Mouse (Mus musculus) mouse trophoblast stem cell (cell line): Measurements from ENCODE around the gene Kif5c.

Experiments
- in situ Hi-C, 2 experiments: fragments of 300-500 bp; cut with MseI, MboI; formaldehyde crosslinking; loops; 2 replicates in 1 of 2; 3 replicates in 1 of 2; pipeline ENCODE4 v1.15.1; 2025

Kif5c gene

DNA sequence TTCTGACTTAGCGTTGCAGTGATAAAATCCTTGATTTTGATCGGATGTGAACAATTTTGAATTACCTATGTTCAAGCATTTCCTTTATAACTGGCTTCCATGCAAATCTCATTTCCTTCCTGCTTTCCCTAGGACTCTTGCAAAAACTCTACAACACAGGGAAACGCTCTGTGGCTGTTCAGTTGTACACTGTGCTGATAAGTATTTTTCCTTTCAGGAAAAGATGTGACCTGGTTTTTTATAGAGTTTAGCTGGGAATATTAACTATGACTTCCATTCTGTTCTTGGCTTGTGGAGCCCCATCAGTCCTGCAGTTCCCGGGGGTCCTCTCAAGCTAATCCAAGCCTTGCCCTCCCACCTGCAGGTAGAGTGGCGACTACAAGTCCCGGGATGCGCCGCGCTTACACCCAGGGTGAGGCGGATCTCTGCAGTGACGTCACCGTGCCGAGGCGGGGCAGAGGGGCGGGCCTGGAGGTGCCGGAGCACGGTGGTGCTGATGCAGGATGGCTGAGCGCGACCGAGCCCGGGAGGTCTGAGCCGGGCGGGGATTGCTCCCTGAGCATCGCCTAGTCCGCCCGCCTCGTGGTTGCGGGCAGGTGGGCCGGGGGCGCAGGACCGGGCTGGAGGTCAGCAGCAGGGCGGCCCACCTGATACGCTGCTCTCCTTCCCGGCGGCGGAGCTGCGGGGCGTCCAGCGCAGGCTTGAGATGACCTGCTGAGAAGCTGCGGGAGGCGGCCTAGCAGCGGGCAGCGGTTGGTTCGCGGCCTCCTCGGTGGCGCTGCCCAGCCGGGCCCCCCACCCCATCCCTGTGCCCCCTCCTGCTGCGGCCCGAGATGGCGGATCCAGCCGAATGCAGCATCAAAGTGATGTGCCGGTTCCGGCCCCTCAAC lies at the start of gene Kif5c:
Kif5c (plus strand) TSS at position 470 of the 890 bp plus-strand sequence.
- in situ Hi-C loops, result no loop called here

- in situ Hi-C loops, result no loop called here
Measured at GRCm38 (mm10) chr2:49569862-49570777, 49.0 kb upstream of the Kif5c start.

GRCm38 (mm10) chr2:49570778-49571101 lies 48.4 kb upstream of the Kif5c start:
- in situ Hi-C loops, result no loop called here

DNA sequence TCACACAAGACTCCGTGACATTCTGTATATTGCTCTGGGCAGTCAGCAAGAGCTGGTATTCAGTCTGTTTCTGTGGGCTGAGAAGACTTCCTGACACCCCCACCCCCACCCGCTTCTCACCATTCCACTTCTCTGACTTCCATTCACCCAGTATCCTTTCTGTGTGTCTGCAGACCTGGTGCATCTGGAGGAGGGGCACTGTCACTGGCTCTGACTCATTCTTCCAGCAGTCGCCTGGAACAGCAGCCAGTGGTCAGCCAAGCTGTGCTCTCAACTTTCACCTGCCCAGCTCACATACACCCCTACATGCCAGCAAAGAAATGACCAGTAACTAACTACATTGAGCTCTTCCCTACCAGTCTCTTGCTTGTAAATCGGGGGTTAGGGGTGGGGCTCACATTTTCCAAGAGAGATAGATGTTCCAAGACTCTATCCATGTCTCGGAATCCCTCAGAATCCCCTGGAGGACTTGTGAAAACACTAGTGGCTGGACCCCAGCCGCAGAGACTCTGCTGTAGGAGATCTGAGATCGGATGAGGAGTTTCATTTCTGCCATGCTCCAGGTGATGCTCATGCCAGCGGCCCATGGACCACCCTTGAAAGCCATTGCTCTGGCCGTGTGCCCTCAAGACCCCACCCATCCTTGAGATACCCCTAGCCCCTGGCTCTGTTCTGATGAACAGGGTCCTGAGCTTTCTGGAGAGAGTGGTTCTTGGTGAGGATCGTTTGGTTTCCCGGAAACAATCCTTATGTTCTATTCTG lies 47.8 kb upstream of the Kif5c start:
- in situ Hi-C loops, result no loop called here

GRCm38 (mm10) chr2:49572111-49572642 lies 46.9 kb upstream of the Kif5c start:
- in situ Hi-C loops, result no loop called here

- in situ Hi-C loops, result no loop called here
Measured at GRCm38 (mm10) chr2:49572684-49573083, 46.4 kb upstream of the Kif5c start.

GRCm38 (mm10) chr2:49573282-49573681 lies 45.8 kb upstream of the Kif5c start:
- in situ Hi-C loops, result no loop called here

GRCm38 (mm10) chr2:49580585-49580984 lies 38.5 kb upstream of the Kif5c start:
- in situ Hi-C loops, result no loop called here

DNA sequence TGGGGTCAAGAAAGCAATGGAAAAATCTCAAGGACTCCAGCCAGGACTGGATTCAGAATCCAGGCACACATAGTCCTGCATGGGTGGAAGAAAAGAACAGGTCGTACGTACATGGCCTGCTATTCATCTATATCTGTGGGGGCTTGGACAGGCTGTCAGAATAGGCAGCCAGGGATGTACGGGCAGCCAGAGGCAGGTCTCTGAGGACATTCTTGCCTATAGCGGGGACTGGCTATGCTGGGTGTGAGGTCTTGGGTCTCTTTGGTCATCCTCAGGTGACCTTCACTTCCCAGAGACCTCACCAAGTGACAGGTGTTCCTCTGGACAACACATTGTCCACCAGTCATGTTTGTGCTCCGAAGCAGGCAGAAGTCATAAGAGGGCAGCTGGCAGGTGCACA lies 36.6 kb upstream of the Kif5c start:
- in situ Hi-C loops, result no loop called here

DNA sequence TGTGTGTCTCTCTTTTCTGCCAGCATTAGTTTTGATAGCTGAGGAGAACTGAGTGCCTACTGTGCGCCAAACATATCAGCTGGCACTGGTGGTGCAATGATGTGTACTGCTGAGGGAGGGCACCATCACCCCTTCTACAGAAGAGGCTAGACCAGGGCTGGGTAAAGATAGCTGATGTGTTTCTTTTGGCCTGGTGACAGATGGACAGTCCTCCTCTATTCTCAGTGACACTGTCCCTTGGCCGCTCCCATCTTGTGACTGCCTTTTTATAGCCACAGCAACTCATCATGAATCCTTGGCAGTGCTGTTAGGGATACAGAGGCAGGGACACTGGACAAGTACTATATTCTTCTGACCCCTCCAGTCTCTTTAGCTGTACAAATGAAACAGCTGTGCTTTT lies 35.8 kb upstream of the Kif5c start:
- in situ Hi-C loops, result no loop called here

- in situ Hi-C loops, result no loop called here
Measured at GRCm38 (mm10) chr2:49590450-49590849, 28.6 kb upstream of the Kif5c start.

GRCm38 (mm10) chr2:49592926-49593325 lies 26.2 kb upstream of the Kif5c start:
- in situ Hi-C loops, result no loop called here

- in situ Hi-C loops, result no loop called here
Measured at GRCm38 (mm10) chr2:49594886-49595285, 24.2 kb upstream of the Kif5c start.

DNA sequence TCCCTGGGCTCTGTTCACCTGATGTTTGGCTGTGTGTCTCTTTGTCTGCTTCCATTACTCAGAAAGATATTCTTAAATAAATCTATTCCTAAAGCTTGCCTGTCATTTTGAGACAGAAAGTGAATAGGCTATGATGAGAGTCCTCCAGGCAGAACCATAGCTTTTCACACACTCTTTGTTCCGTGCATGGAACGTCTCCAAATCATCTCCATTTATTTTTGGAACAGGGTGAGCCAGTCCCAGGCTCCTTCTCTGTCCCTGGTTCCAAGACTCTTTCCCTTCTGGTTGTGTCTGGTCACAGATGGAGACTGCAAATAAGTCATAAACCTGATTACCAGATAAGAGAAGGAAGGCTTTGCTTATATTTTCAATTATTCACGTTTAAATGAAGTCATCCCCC lies 22.8 kb upstream of the Kif5c start:
- in situ Hi-C loops, result no loop called here

DNA sequence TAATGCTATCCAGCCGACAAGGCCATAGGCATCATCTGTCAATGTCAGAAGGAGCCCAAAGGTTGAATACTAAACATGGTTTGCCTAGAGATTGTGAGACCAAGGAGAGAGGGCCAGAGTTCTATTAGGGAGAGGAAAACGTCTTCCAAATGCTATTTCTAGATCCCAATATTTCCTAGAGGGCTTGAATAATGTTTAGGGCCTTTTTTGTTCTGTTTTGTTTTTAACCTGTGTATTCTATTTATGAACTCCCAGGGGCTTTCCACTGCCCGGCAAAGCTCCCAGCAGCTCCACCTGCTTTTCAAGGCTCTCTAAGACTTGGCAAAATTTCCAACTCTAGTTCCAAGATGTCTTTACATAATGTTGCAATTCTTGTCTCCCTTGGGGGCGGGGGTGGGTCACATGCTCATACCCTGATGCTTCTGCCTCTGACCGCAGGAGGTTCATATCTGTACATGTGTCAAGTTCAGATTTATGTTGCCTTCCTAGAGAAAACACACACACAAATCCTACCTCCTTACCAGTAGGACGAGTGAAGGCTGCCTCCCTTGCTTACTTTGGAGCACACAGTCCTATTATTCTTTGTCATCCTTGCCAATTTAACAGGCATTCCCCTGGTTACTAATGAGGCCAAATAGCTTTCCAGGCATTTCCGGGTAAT lies 18.9 kb upstream of the Kif5c start:
- in situ Hi-C loops, result no loop called here

GRCm38 (mm10) chr2:49602791-49603349 lies 16.2 kb upstream of the Kif5c start:
- in situ Hi-C loops, result no loop called here

DNA sequence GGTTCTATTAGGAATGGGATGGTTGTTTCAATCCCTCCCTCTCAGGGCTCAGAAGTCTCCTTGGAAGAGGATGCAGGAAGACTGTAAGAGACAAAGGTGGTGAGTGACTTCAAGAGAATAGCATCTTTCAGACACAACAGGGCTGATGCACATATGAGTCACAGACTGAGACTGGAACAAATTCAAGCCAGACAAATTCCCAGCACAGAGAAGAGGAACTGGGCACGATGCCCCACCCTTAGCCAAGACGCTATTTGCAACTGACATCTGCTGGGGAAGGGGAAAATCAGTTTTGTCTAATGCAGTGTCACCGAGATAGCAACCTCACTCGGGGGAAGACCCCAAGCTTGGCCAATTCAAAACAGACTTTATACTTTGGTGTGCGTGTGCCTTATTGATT lies 9.5 kb upstream of the Kif5c start:
- in situ Hi-C loops, result no loop called here

- in situ Hi-C loops, result no loop called here
Measured at GRCm38 (mm10) chr2:49616765-49617164, 2.3 kb upstream of the Kif5c start.

GRCm38 (mm10) chr2:49619719-49620522 lies 823 bp downstream of the Kif5c start:
- in situ Hi-C loops, result no loop called here

DNA sequence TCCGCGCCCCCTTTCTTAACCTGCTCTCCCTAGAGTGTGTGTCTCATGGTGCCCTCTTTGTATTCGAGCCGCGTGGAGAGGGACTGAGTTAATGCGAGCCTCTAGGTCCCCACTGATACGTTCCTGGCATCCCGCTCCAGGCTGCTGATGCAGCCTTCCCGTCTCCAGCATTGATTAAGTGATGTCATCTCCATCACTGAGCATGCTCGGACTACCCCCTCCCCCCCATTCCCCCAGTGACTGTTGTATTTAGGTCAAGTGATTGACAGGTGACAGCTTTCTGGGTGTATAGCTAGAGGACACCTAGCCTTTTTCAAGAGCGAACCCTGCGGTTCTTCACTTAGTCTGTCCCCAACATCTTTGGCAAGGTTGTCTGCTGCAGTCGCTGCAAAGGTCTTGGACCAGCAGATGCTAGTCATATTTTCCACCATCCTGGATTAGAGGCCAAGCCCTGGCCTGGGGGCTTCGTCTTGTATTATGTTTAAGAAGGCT lies 1.6 kb downstream of the Kif5c start:
- in situ Hi-C loops, result no loop called here
